Comparison of ENCODE assay signal across 8 mouse cellular contexts in the genomic region with DNA sequence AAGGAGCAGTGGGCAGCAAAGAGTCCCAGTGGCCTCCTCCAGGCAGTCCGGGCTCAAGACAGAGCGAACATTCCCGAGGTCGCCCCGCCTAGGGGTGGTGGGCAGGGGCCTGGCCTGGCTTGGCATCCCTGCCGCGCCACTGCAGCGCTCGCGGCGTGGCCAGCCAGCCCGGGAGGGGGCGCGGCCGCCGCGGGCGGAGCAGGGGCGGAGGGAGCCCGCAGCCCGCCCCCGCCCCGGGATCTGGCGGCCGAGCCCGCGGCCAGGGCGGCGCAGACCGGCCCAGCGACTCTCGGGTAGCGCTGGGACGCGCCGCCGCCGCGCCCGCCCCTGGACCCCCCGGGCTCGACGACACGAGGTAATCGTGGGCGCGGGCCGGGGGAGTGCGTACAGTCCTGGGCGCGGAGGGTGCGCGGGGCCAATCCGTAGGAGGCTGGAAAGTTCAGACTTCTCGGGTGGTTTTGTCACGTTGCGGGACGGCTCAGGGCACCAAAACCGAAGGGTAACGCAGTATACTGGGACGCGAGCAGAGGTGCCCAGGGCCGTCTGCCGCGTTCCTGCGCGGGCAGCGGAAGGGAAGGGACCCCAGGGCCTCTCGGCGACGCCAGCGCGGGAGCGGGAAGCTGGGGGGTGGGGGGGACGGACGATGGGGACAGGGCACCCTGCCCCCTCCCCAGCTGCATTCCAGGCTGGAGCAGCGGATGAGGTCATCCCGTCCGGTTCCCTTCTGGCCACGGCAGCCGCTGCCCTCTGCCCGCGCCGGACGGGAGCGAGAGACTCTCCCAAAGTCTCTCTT. TPM values are rescaled to one million over a fixed set of nuclear protein-coding genes. Genes with fewer than 3 reads are reported as not detected.
DNase-seq lines count a peak whose midpoint lies in the region; ATAC-seq and TF ChIP-seq lines count a peak whose summit lies in the region.

A gene (plus strand): TSS at position 254 of the 793 bp plus-strand sequence.

- WGBS in intestine, embryonic 15.5 days, result under 1% methylated on average over 86 of the region's 86 CpGs
- WGBS in liver, embryonic 11.5 days, result under 1% methylated on average over 83 of the region's 86 CpGs

- H3K4me2 ChIP-seq in intestine, embryonic 15.5 days (replicated peaks), result peak within 1 kb of the TSS; percentile 83
- H3K4me2 ChIP-seq in liver, embryonic 11.5 days, result peak within 1 kb of the TSS; percentile 73

- peak; percentile 24 for ATAC-seq in granulocyte monocyte progenitor cell, adult 5-6 weeks (replicated peaks; ENCODE audit: poor library complexity, severe bottlenecking)
- ATAC-seq in intestine, embryonic 15.5 days, result peak; percentile 76
- ATAC-seq in liver, embryonic 11.5 days (replicated peaks; ENCODE audit: low FRiP score), result peak; percentile 56

- H3K27me3 ChIP-seq in intestine, embryonic 15.5 days (replicated peaks), result no peaks in the 10 kb centered on the region
- peaks cover 34% of the 10 kb centered on the region for H3K27me3 ChIP-seq in liver, embryonic 11.5 days (replicated peaks; ENCODE audit: control insufficient read depth, insufficient read depth, low read length)

- DNase-seq in left cerebral cortex, adult 2 months (ENCODE audit: extremely low spot score in 1 of 2, low spot score in 2 of 2), result peak in 1 of 2 experiments; percentile 54
- no peak for DNase-seq in left cerebral cortex, adult 9 months (ENCODE audit: low spot score in 2 of 2)
- DNase-seq in liver, embryonic 11.5 days (ENCODE audit: low spot score), result no peak
- DNase-seq in neural tube, embryonic 10.5 days (ENCODE audit: extremely low spot score, low spot score), result peak; percentile 72
- DNase-seq in right cerebral cortex, postnatal 14 days, result no peak

- H3K36me3 ChIP-seq in intestine, embryonic 15.5 days, result peaks cover 10% of the 10 kb centered on the region
- H3K36me3 ChIP-seq in liver, embryonic 11.5 days (ENCODE audit: control insufficient read depth, insufficient read depth, low read length), result no peaks in the 10 kb centered on the region

- peak within 1 kb of the TSS; percentile 43 for H3K4me3 ChIP-seq in left cerebral cortex, adult 2 months
- peak within 1 kb of the TSS; percentile 95 for H3K4me3 ChIP-seq in brown adipose tissue, adult 24 weeks (ENCODE audit: insufficient read depth, low read depth, low read length)
- H3K4me3 ChIP-seq in intestine, embryonic 15.5 days (replicated peaks), result peak within 1 kb of the TSS; percentile 73
- peak within 1 kb of the TSS; percentile 56 for H3K4me3 ChIP-seq in liver, embryonic 11.5 days (ENCODE audit: low read depth, low read length)

- TF ChIP-seq CTCF in left cerebral cortex, adult 2 months (IDR thresholded peaks at IDR 0.05), result no peak; the same call in none of the 2 replicates

- H3K4me1 ChIP-seq in brown adipose tissue, adult 24 weeks (ENCODE audit: control insufficient read depth, insufficient read depth, insufficient read length, low read length), result peaks cover 21% of the 10 kb centered on the region
- peaks cover 64% of the 10 kb centered on the region for H3K4me1 ChIP-seq in intestine, embryonic 15.5 days (replicated peaks)
- H3K4me1 ChIP-seq in liver, embryonic 11.5 days (replicated peaks; ENCODE audit: control insufficient read depth, insufficient read depth, low read length), result peaks cover 38% of the 10 kb centered on the region

- H3K9me3 ChIP-seq in intestine, embryonic 15.5 days, result no peaks in the 10 kb centered on the region
- no peaks in the 10 kb centered on the region for H3K9me3 ChIP-seq in liver, embryonic 11.5 days (ENCODE audit: control insufficient read depth, low read length)

- H3K27ac ChIP-seq in left cerebral cortex, adult 2 months, result peak within 1 kb of the TSS; percentile 95
- peak within 1 kb of the TSS; percentile 100 for H3K27ac ChIP-seq in brown adipose tissue, adult 24 weeks (replicated peaks; ENCODE audit: low read depth, low read length)
- peak within 1 kb of the TSS; percentile 94 for H3K27ac ChIP-seq in intestine, embryonic 15.5 days
- H3K27ac ChIP-seq in liver, embryonic 11.5 days (ENCODE audit: low read depth, low read length), result peak within 1 kb of the TSS; percentile 84

- peak within 1 kb of the TSS; percentile 89 for H3K9ac ChIP-seq in intestine, embryonic 15.5 days
- peak within 1 kb of the TSS; percentile 72 for H3K9ac ChIP-seq in liver, embryonic 11.5 days (ENCODE audit: low read depth, low read length)

- intact Hi-C loops in left cerebral cortex, adult 2 months (cut with DNase I), result no loop called here

RNA-seq across cellular contexts. Expression of the gene that starts here (rescaled TPM):
- total RNA-seq in left cerebral cortex, adult 2 months (2021), result 10 to 100 TPM; 10.6 to 13.1 TPM
- polyA plus RNA-seq in brown adipose tissue, adult 24 weeks (2012; ENCODE audit: insufficient read depth, insufficient read length, missing spikeins), result 18.4 and 21.7 TPM in 2 replicates
- not detected in 2 replicates for total RNA-seq in granulocyte monocyte progenitor cell, adult 5-6 weeks (2014; fragmentation: Nextera tagmentation)
- total RNA-seq in granulocyte monocyte progenitor cell, adult 5-6 weeks (2017), result not detected in 2 replicates
- 44.0 and 47.5 TPM in 2 replicates for polyA plus RNA-seq in intestine, embryonic 15.5 days (2015; fragmentation: Nextera tagmentation; extraction: Ambion mirVana)
- polyA plus RNA-seq in liver, embryonic 11.5 days (2014; fragmentation: Nextera tagmentation; extraction: Ambion mirVana), result 21.9 and 23.9 TPM in 2 replicates

Comparison
In these comparisons a context has a peak if more than half of its experiments do, and no peak if none do; other contexts are left out.
1. RNA of the gene that starts here (total RNA-seq): 10.6 to 13.1 TPM in left cerebral cortex, adult 2 months; not detected in granulocyte monocyte progenitor cell, adult 5-6 weeks; every median in the first group is over 10 times any median in the second.
2. Peak in ATAC-seq in granulocyte monocyte progenitor cell, adult 5-6 weeks; RNA of the gene not detected or under 1 TPM.
3. H3K4me3 ChIP-seq: peak in every context shown above with its lines; median percentile 95 in brown adipose tissue, adult 24 weeks; 73 in intestine, embryonic 15.5 days; 56 in liver, embryonic 11.5 days; 43 in left cerebral cortex, adult 2 months.
4. ATAC-seq: peak in every context shown above with its lines; median percentile 76 in intestine, embryonic 15.5 days; 56 in liver, embryonic 11.5 days; 24 in granulocyte monocyte progenitor cell, adult 5-6 weeks.
5. Peak in every context shown above with its lines, with median percentiles within 50 percentile points of each other: H3K27ac ChIP-seq.